Comparison of ENCODE assay signal across 16 mouse cellular contexts in the genomic region with DNA sequence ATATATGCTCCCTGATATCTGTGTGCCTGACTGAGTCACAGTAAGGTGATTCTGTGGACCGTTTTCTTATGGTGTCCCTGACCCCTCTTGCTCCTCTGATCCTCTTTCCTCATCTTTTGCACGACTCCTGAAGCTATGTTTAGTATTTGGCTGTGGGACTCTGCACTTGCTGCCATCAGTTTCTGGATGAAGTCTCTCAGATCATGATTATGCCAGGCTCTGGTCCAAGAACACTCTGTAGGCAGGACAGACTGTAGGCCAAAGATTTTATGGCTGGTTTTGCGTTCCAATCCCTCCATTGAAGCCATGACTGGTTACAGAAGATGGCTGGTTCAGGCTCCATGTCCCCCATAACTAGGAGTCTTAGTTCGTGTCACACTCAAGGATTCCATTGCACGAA.
DNase-seq lines count a peak whose midpoint lies in the region.
"Had no signal": no experiment of that assay in that cellular context is flagged by ENCODE, and none has a peak within 500 bp of the region (broad histone marks: within the 10 kb centered on the region; RNA-seq: fewer than 3 reads in every experiment).

No protein-coding gene starts in this region.

- DNase-seq in gastrocnemius, adult 18-20 months (ENCODE audit: low spot score) = peak; percentile 27
- no peak for DNase-seq in gastrocnemius, postnatal 10 days
- peak; percentile 34 for DNase-seq in gastrocnemius, postnatal 25 days
- DNase-seq in gastrocnemius, adult 8-10 months (ENCODE audit: low spot score in 2 of 2) = no peak
- peak; percentile 58 for DNase-seq in skeletal muscle tissue, adult 2 months (ENCODE audit: low read depth, low spot score)
- DNase-seq in layer of hippocampus, postnatal 25 days (ENCODE audit: extremely low spot score in 1 of 2, low spot score in 1 of 2) = no peak
- DNase-seq: adrenal gland, adult 2 months; adrenal gland, postnatal 10 days; adrenal gland, postnatal 25 days; cerebellum, adult 11 months; cerebellum, adult 18-20 months; cerebellum, adult 8-10 months; cerebellum, adult 9-11 months; cerebellum, postnatal 14 days; cerebellum, postnatal 36 days; embryo, embryonic 11 days had no signal

Comparison
In these comparisons a context has a peak if more than half of its experiments do, and no peak if none do; other contexts are left out.
1. DNase-seq: peak in gastrocnemius, adult 18-20 months (single experiment), gastrocnemius, postnatal 25 days (single experiment) and skeletal muscle tissue, adult 2 months (single experiment); none in gastrocnemius, postnatal 10 days (single experiment), gastrocnemius, adult 8-10 months (0 of 2) and layer of hippocampus, postnatal 25 days (0 of 2).